Mouse (Mus musculus) hindbrain, embryonic 11.5 days (tissue): ENCODE data around the gene Ripor3. TPM values are rescaled to one million over a fixed set of nuclear protein-coding genes. Genes with fewer than 3 reads are reported as not detected.

Experiments
- ATAC-seq: fragments of 200-750 bp; cut with Nextera tagmentation; 2 replicates; pipeline ENCODE4 v1.8.0; 2017; ENCODE audit warnings: mild to moderate bottlenecking, moderate TSS enrichment, moderate library complexity; ENCODE audit not compliant: low FRiP score
- DNase-seq: peaks from one replicate; pipeline ENCODE4 v3.0.0-alpha.2; 2015; ENCODE audit warnings: low spot score
- H3K27ac ChIP-seq: fragments of 300-500 bp; sonication (generic); 2 replicates; pipeline ENCODE4 v1.5.1; 2014; ENCODE audit warnings: mild to moderate bottlenecking, low read depth, low read length
- H3K27me3 ChIP-seq: fragments of 300-500 bp; sonication (generic); 2 replicates; pipeline ENCODE4 v1.6.1; 2014; ENCODE audit warnings: mild to moderate bottlenecking, low read length, moderate library complexity, mixed read lengths; ENCODE audit not compliant: control insufficient read depth, insufficient read depth
- H3K36me3 ChIP-seq: fragments of 300-500 bp; sonication (generic); 2 replicates; pipeline ENCODE4 v1.6.1; 2014; ENCODE audit warnings: mild to moderate bottlenecking, low read length, moderate library complexity, mixed read lengths; ENCODE audit not compliant: control insufficient read depth, insufficient read depth
- H3K4me1 ChIP-seq: fragments of 300-500 bp; sonication (generic); replicated peaks from 2 replicates; pipeline ENCODE4 v1.6.1; 2014; ENCODE audit warnings: low read length, mixed read lengths; ENCODE audit not compliant: control insufficient read depth, insufficient read depth
- H3K4me2 ChIP-seq: fragments of 300-500 bp; sonication (generic); replicated peaks from 2 replicates; pipeline ENCODE4 v1.6.1; 2014; ENCODE audit warnings: mild to moderate bottlenecking, low read depth, low read length
- H3K4me3 ChIP-seq: fragments of 300-500 bp; sonication (generic); 2 replicates; pipeline ENCODE4 v1.5.1; 2014; ENCODE audit warnings: low read depth, low read length
- H3K9ac ChIP-seq: fragments of 300-500 bp; sonication (generic); 2 replicates; pipeline ENCODE4 v1.6.1; 2014; ENCODE audit warnings: low read depth, low read length
- H3K9me3 ChIP-seq: fragments of 300-500 bp; sonication (generic); 2 replicates; pipeline ENCODE4 v1.6.1; 2016; ENCODE audit warnings: low read length; ENCODE audit not compliant: control insufficient read depth
- WGBS: fragments of 180-500 bp; shearing (Covaris S2); extraction: QIAGEN DNeasy Blood & Tissue Kit; methylation state at CpG from one replicate; pipeline ENCODE4 v1.1.7; 2014; 5-methylcytosine and 5-hydroxymethylcytosine counted together
- polyA plus RNA-seq: library from polyadenylated mRNA; unstranded; fragments of >200 nt; fragmentation: Nextera tagmentation; extraction: Ambion mirVana; gene quantifications from 2 replicates; pipeline ENCODE4 v1.2.1, GENCODE M21; 2014

The Ripor3 gene
- polyA plus RNA-seq, 1 experiment from 2014 or later, result 0.69 TPM

DNA sequence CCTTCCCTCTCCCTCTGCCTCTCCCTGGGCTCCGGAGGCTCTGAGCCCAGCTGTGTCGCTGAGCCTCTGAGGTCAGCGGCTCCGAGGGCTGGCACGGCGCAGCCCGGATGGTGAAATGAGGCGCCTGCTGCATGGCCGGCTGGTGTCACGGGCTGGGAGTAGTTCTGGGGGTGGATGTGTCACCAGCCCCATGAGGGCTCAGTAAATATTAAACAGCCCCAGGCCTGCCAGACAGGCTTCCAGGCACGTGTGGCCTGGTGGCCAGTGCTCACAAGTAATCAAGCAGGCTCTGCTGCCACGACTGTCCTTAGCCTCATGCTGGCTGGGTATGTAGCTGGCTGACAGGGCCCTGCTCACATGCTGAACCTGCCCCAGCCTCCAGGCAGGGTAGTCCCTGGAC is 7.0 kb downstream of the Ripor3 start:
- no peak overlapping the region for H3K27ac ChIP-seq
- ATAC-seq, result peak; percentile 43; the same call in 1 of the 2 replicates

DNA sequence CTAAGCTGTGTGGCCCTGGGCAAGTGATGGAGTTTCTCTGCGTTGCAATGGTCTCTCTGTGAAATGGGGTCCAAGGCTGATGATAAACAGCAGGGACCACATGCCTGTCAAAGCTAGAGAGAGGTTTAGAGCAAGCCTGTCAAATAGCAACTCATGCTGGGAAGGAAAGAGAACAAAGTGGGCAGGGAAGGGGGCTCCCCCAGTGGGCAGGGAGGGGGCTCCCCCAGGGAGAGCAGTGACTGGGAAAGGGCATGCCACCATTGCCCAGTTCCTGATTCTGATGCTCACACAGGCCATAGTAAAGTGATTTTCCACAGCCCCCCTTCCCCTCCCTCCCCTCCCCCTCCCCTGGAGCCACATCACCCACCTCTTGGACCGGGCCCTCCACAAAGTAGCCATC is 7.5 kb downstream of the Ripor3 start:
- Histone ChIP-seq H3K9ac (no peak overlapping the region), H3K4me1 (no peaks in the 10 kb centered on the region), H3K27ac (no peak overlapping the region), H3K9me3 (no peaks in the 10 kb centered on the region), H3K27me3 (no peaks in the 10 kb centered on the region), H3K36me3 (no peaks in the 10 kb centered on the region), H3K4me2 (no peak overlapping the region), H3K4me3 (no peak overlapping the region)
- DNase-seq, result no peak
- ATAC-seq, result no peak
- whole genome bisulfite sequencing, result 66% methylated on average over 2 of the region's 2 CpGs

More for the DNA sequence above, 7.0 kb downstream of the Ripor3 start:
- H3K9ac ChIP-seq, result no peak overlapping the region
- H3K4me2 ChIP-seq, result no peak overlapping the region
- no peaks in the 10 kb centered on the region for H3K9me3 ChIP-seq
- H3K27me3 ChIP-seq, result no peaks in the 10 kb centered on the region
- no peak overlapping the region for H3K4me3 ChIP-seq
- DNase-seq, result no peak
- no peaks in the 10 kb centered on the region for H3K36me3 ChIP-seq
- WGBS, result 61% methylated on average over 12 of the region's 12 CpGs
- H3K4me1 ChIP-seq, result 0 out of 2 replicates have a peak, but pooled peaks cover 2% of the 10 kb centered on the region

DNA sequence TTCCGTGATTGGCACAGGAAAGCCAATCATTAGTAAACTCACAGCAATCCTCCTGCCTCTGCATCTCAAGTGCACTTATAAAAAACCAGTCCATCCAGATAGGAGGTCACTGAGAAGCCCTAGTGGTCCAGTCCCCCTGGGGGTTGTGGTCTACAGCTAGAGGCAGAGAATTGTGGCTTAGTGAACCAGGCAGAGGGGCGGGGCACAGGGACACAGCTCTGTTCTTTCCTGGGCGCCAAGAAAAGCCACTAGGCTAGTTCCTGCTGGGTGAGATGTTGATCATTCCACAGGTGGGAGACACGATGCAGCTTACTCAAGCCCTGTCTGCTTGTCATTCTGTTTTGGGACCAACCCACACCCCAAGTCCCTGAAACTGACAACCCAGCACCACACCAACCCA is 8.2 kb downstream of the Ripor3 start:
- Histone ChIP-seq H3K27ac (no peak overlapping the region), H3K27me3 (no peaks in the 10 kb centered on the region), H3K9me3 (no peaks in the 10 kb centered on the region), H3K9ac (no peak overlapping the region), H3K4me3 (no peak overlapping the region), H3K36me3 (no peaks in the 10 kb centered on the region), H3K4me1 (no peaks in the 10 kb centered on the region), H3K4me2 (no peak overlapping the region)
- DNase-seq, result no peak
- no peak for ATAC-seq
- 60% methylated on average over 4 of the region's 4 CpGs for WGBS

DNA sequence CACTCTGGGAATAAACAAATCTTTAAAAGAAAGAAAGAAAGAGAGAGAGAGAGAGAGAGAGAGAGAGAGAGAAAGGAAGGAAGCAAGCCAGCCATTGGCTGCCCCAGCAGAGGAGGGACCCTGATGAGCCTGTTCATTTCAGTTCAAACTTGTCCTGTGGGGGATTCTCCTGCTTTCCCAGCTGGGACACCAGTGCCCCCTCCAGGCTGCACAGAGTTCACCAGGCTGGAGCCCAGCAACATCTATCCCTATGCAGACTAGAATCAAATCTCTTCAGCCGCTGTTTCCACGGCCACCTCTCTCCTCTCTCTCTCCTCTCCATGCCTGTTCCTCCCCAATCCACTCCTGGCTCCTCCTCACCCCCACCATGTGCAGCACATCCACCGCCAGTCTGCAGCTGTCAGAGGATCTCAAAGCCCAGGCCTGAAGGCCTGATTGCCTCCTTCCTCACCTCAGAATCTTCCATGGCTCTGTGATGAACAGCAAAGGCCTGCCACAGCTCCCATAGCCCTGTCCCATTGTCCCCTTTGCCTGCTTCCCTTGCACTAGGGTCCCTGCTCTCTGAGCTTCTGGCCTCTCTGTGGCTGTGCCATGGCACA is 11.2 kb downstream of the Ripor3 start:
- no peaks in the 10 kb centered on the region for H3K27me3 ChIP-seq
- H3K27ac ChIP-seq, result no peak overlapping the region
- WGBS, result 61% methylated on average over 3 of the region's 3 CpGs
- DNase-seq, result no peak
- H3K36me3 ChIP-seq, result no peaks in the 10 kb centered on the region
- ATAC-seq, result no peak
- no peaks in the 10 kb centered on the region for H3K9me3 ChIP-seq
- no peaks in the 10 kb centered on the region for H3K4me1 ChIP-seq
- no peak overlapping the region for H3K9ac ChIP-seq
- H3K4me2 ChIP-seq, result no peak overlapping the region
- no peak overlapping the region for H3K4me3 ChIP-seq

DNA sequence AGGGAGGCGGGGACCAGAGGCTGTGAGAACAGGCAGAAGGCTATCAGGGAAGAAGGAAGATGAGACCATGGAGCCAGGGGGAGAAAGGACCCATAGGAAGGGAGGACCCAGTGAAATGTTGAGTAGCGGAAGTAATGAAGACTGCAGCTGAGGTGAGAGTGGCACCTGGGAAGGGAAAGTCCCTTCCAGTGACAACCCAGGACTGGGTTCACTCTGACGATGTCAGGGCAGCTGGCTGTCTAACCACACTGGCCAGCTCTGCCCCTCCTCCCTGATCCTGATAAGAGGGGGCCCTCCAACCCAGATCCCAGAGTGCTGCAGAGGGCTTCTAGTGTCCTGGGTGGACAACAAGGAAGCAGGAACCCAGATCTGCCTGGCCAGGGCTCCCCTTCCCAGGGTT is 12.9 kb downstream of the Ripor3 start:
- H3K27me3 ChIP-seq, result no peaks in the 10 kb centered on the region
- H3K9me3 ChIP-seq, result no peaks in the 10 kb centered on the region
- no peak for DNase-seq
- no peak overlapping the region for H3K27ac ChIP-seq
- H3K4me3 ChIP-seq, result no peak overlapping the region
- no peak overlapping the region for H3K9ac ChIP-seq
- no peak overlapping the region for H3K4me2 ChIP-seq
- WGBS, result 78% methylated on average over 3 of the region's 3 CpGs
- H3K36me3 ChIP-seq, result no peaks in the 10 kb centered on the region
- H3K4me1 ChIP-seq, result no peaks in the 10 kb centered on the region
- no peak for ATAC-seq

DNA sequence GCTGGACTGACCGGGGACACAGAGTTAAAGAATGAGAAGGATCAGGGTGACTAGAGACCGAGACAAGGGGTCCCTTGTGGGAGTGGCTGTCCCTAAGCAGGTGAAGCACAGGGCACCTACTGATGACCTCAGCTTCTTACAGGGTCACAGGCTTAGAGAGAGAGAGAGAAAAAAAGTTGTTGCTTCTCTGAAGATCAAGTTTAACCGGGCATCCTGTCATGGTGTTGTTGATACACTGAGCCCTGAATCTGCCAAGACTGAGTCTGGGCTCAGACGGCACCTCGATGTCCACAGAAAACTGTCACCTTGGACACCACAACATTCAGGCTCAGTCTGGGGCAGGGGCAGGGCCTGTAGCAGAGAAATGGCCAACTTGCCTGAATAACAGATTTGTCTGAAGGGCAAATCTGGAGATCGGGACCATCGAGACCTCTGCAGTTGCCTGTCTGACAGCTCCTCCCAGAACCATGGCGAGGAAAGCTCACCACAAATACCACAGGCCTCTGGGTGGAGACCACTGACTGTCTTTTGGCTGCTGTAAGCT is 13.7 kb downstream of the Ripor3 start:
- H3K4me3 ChIP-seq, result no peak overlapping the region
- H3K27ac ChIP-seq, result no peak overlapping the region
- H3K4me2 ChIP-seq, result no peak overlapping the region
- H3K27me3 ChIP-seq, result no peaks in the 10 kb centered on the region
- DNase-seq (no peak), ATAC-seq (no peak)
- no peak overlapping the region for H3K9ac ChIP-seq
- H3K4me1 ChIP-seq, result no peaks in the 10 kb centered on the region
- H3K36me3 ChIP-seq, result no peaks in the 10 kb centered on the region
- no peaks in the 10 kb centered on the region for H3K9me3 ChIP-seq
- WGBS, result 60% methylated on average over 8 of the region's 8 CpGs

DNA sequence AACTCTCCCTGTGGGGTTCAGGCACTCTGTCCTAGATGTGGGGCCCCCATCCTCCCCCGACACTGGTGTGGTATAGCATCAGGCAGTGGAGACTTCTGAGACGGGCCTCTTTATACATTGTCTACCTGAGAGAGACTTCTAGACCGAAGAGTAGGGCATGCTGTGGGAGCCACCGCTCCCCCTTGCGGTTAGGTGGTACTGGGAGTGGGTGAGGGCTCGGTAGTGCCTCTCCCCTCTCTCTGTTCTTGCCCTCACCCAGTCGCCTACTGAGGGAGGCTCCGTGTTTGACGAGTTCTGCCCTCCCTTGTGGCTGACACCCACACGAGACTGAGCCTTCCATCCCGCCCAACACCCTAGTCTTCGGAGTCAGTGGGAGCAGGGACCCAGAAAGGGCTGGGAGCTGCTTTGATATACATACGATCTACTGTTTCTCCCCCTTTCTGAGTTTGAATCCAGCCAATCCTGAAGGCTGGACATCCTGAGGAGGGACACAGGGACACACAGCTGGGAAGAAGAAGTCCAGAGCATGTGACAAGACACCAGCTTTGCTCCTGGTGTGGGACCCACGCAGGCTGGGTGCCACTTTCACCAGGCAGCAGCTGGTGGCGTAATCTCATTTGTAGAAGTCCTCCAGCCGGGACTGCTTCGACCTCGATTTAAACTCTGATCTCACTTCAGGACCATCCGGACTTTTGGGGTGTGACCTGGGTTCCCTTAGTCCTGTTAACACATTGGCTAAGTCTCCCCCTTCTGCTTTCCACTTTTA is 14.4 kb downstream of the Ripor3 start:
- WGBS, result 63% methylated on average over 19 of the region's 19 CpGs
- no peak for ATAC-seq

DNA sequence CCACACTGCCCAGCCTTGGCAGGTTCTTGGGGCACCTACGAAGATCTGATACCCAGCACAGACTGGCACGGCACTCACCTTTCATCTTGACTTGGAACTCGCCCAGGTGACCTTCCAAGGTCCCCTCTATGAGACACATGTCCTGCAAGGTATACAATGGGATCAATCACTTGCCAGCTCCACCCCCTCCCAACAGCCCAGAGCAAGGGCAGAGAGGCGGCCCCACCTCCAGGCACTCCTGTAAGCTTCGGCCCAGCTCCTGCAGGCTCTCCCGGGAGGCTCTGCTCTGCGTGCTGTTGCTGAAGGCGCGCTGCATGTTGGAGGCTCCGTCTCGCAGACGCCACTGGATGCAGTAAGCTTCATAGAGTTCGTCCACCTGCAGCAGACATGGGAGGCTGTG is 17.2 kb downstream of the Ripor3 start:
- H3K4me3 ChIP-seq, result no peak overlapping the region
- ATAC-seq (no peak), DNase-seq (no peak)
- no peaks in the 10 kb centered on the region for H3K27me3 ChIP-seq
- H3K4me2 ChIP-seq, result no peak overlapping the region
- WGBS, result 62% methylated on average over 13 of the region's 13 CpGs
- no peak overlapping the region for H3K27ac ChIP-seq
- H3K36me3 ChIP-seq, result no peaks in the 10 kb centered on the region
- H3K4me1 ChIP-seq, result no peaks in the 10 kb centered on the region
- H3K9ac ChIP-seq, result no peak overlapping the region
- H3K9me3 ChIP-seq, result no peaks in the 10 kb centered on the region

More for the DNA sequence above, 14.4 kb downstream of the Ripor3 start:
- no peaks in the 10 kb centered on the region for H3K4me1 ChIP-seq
- no peak overlapping the region for H3K9ac ChIP-seq
- no peaks in the 10 kb centered on the region for H3K27me3 ChIP-seq
- H3K4me3 ChIP-seq, result no peak overlapping the region
- DNase-seq, result no peak
- no peak overlapping the region for H3K27ac ChIP-seq
- H3K36me3 ChIP-seq, result no peaks in the 10 kb centered on the region
- no peaks in the 10 kb centered on the region for H3K9me3 ChIP-seq
- no peak overlapping the region for H3K4me2 ChIP-seq

DNA sequence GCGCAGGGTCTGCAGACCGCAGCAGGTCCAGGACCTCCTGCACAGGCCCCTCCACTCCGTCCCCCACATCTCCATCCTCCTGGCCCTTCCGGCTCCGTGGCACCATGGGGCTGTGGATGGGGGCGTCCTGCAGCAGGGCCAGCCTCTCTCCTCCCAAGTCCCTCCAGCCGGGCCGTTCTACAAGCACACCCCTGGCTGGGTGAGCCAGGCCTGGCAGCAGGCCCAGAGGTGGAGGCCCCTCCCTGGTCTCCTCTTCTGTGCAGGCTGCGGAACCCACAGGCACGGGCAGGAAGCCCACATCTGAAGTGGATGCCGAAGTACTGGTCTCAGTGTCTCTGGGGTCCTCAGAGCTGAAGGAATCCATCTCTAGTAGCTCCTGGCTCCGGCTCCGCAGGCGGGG is 21.1 kb downstream of the Ripor3 start:
- 76% methylated on average over 14 of the region's 14 CpGs for WGBS
- H3K9me3 ChIP-seq, result no peaks in the 10 kb centered on the region
- no peak overlapping the region for H3K4me3 ChIP-seq
- H3K4me1 ChIP-seq, result 0 out of 2 replicates have a peak, but pooled peaks cover 2% of the 10 kb centered on the region
- H3K9ac ChIP-seq, result no peak overlapping the region
- no peaks in the 10 kb centered on the region for H3K27me3 ChIP-seq
- ATAC-seq (no peak), DNase-seq (no peak)
- no peak overlapping the region for H3K27ac ChIP-seq
- no peak overlapping the region for H3K4me2 ChIP-seq
- no peaks in the 10 kb centered on the region for H3K36me3 ChIP-seq
